Mouse (Mus musculus): ENCODE measurements around the gene C1ql2.
A peak's percentile ranks its signal among the peaks of the same experiment; 100 is the strongest.

Gene C1ql2

GRCm38 (mm10) chr1:120340419-120341171, at the start of gene C1ql2:
C1ql2 (plus strand) TSS chr1:120340582.
- DNase-seq (ENCODE audit: low read depth, low spot score): no peak

GRCm38 (mm10) chr1:120291709-120292108, 48.7 kb upstream of the C1ql2 start:
- DNase-seq (ENCODE audit: low read depth, low spot score): no peak

- DNase-seq (ENCODE audit: low read depth, low spot score): no peak
Observed at GRCm38 (mm10) chr1:120293803-120294202, 46.6 kb upstream of the C1ql2 start.

GRCm38 (mm10) chr1:120296936-120297335, 43.4 kb upstream of the C1ql2 start:
- DNase-seq (ENCODE audit: low read depth, low spot score): no peak

GRCm38 (mm10) chr1:120305801-120306200, 34.6 kb upstream of the C1ql2 start:
- DNase-seq (ENCODE audit: low read depth, low spot score): no peak

- no peak for DNase-seq (ENCODE audit: low read depth, low spot score)
Observed at GRCm38 (mm10) chr1:120321270-120322021, 18.9 kb upstream of the C1ql2 start.

- no peak for DNase-seq (ENCODE audit: low read depth, low spot score)
Observed at GRCm38 (mm10) chr1:120323131-120323561, 17.2 kb upstream of the C1ql2 start.

- DNase-seq (ENCODE audit: low read depth, low spot score): no peak
Observed at GRCm38 (mm10) chr1:120327714-120328113, 12.7 kb upstream of the C1ql2 start.

GRCm38 (mm10) chr1:120328212-120328611, 12.2 kb upstream of the C1ql2 start:
- no peak for DNase-seq (ENCODE audit: low read depth, low spot score)

- DNase-seq (ENCODE audit: low read depth, low spot score): no peak
Observed at GRCm38 (mm10) chr1:120331841-120332240, 8.5 kb upstream of the C1ql2 start.

GRCm38 (mm10) chr1:120337970-120338369, 2.4 kb upstream of the C1ql2 start:
- DNase-seq (ENCODE audit: low read depth, low spot score): no peak

GRCm38 (mm10) chr1:120341172-120341675, 842 bp downstream of the C1ql2 start:
- no peak for DNase-seq (ENCODE audit: low read depth, low spot score)

GRCm38 (mm10) chr1:120341811-120342370, 1.5 kb downstream of the C1ql2 start:
- DNase-seq (ENCODE audit: low read depth, low spot score): no peak

GRCm38 (mm10) chr1:120342371-120342821, 2.0 kb downstream of the C1ql2 start:
- DNase-seq (ENCODE audit: low read depth, low spot score): peak; percentile 43

GRCm38 (mm10) chr1:120345001-120345400, 4.6 kb downstream of the C1ql2 start:
- no peak for DNase-seq (ENCODE audit: low read depth, low spot score)

- no peak for DNase-seq (ENCODE audit: low read depth, low spot score)
Observed at GRCm38 (mm10) chr1:120354387-120354786, 14.0 kb downstream of the C1ql2 start.

GRCm38 (mm10) chr1:120357371-120358274, 17.2 kb downstream of the C1ql2 start:
- no peak for DNase-seq (ENCODE audit: low read depth, low spot score)

- DNase-seq (ENCODE audit: low read depth, low spot score): no peak
Observed at GRCm38 (mm10) chr1:120363638-120364037, 23.3 kb downstream of the C1ql2 start.

GRCm38 (mm10) chr1:120368138-120368537, 27.8 kb downstream of the C1ql2 start:
- DNase-seq (ENCODE audit: low read depth, low spot score): no peak

GRCm38 (mm10) chr1:120374131-120374530, 33.7 kb downstream of the C1ql2 start:
- DNase-seq (ENCODE audit: low read depth, low spot score): no peak

GRCm38 (mm10) chr1:120374832-120375231, 34.5 kb downstream of the C1ql2 start:
- no peak for DNase-seq (ENCODE audit: low read depth, low spot score)

All from WW6 (cell line).